ENCODE assay signal across 8 mouse cellular contexts in genomic region chr2:164520782-164521181, GRCm38 (mm10). TPM values are rescaled to one million over a fixed set of nuclear protein-coding genes. Genes with fewer than 3 reads are reported as not detected.
DNase-seq lines count a peak whose midpoint lies in the region; ATAC-seq and TF ChIP-seq lines count a peak whose summit lies in the region.

No protein-coding gene starts in this region.

- H3K4me1 ChIP-seq in bone marrow, adult 2 months (ENCODE audit: control insufficient read depth, insufficient read depth, low read length): peaks cover 9% of the 10 kb centered on the region; the same call in 1 of the 2 replicates
- 0 out of 2 replicates have a peak, but pooled peaks cover 3% of the 10 kb centered on the region for H3K4me1 ChIP-seq in liver, embryonic 13.5 days (replicated peaks)

- no peak overlapping the region for H3K4me3 ChIP-seq in bone marrow, adult 2 months (replicated peaks; ENCODE audit: control insufficient read depth, low read depth, low read length)
- H3K4me3 ChIP-seq in liver, embryonic 13.5 days (replicated peaks): no peak overlapping the region

- intact Hi-C loops in heart, postnatal 36 days (cut with DNase I): no loop called here

- H3K4me2 ChIP-seq in liver, embryonic 13.5 days: no peak overlapping the region

- no peak for TF ChIP-seq POLR2A in bone marrow, adult 2 months (IDR thresholded peaks at IDR 0.05; ENCODE audit: borderline replicate concordance, control insufficient read depth, low read depth, low read length)

- peak overlapping the region; percentile 30; the same call in 1 of the 2 replicates for H3K27ac ChIP-seq in bone marrow, adult 2 months (ENCODE audit: control insufficient read depth, insufficient read depth, low read depth, low read length, poor library complexity)
- no peak overlapping the region for H3K27ac ChIP-seq in liver, embryonic 13.5 days

- no peak overlapping the region for H3K9ac ChIP-seq in liver, embryonic 13.5 days

- peak; percentile 89 for TF ChIP-seq CTCF in bone marrow, adult 2 months (IDR thresholded peaks at IDR 0.05; ENCODE audit: control insufficient read depth, insufficient read depth, low read length)

- H3K27me3 ChIP-seq in liver, embryonic 13.5 days: peaks cover 16% of the 10 kb centered on the region; the same call in 1 of the 2 replicates

- no peaks in the 10 kb centered on the region for H3K9me3 ChIP-seq in liver, embryonic 13.5 days (replicated peaks)

- no peaks in the 10 kb centered on the region for H3K36me3 ChIP-seq in liver, embryonic 13.5 days

- DNase-seq in cerebellum, adult 9-10 months: peak; percentile 20
- DNase-seq in 3T3-L1 (ENCODE audit: low read depth, low spot score): peak; percentile 89
- DNase-seq in heart, postnatal 36 days: peak; percentile 49 to 57
- DNase-seq in liver, embryonic 13.5 days: peak; percentile 13
- peak; percentile 27 for DNase-seq in retina, embryonic 14.5 days (ENCODE audit: low spot score)
- DNase-seq in ovary, postnatal 14 days (ENCODE audit: low spot score): no peak

- ATAC-seq in cerebellum, adult (ENCODE audit: insufficient number of reproducible peaks, low FRiP score, low TSS enrichment): no peak
- ATAC-seq in liver, embryonic 13.5 days (ENCODE audit: low read depth): 0 out of 2 replicates have a peak, but pooled peaks have one; percentile 18

- WGBS in bone marrow, adult 2 months: 4% methylated on average over 3 of the region's 3 CpGs
- 4% methylated on average over 3 of the region's 3 CpGs for WGBS in liver, embryonic 13.5 days (ENCODE audit: insufficient replicate concordance)

RNA-seq across cellular contexts. Expression of gene Pigt, which starts 23.5 kb away (rescaled TPM):
- polyA plus RNA-seq in bone marrow, adult 2 months (2011; ENCODE audit: insufficient read depth, insufficient read length, low replicate concordance, missing spikeins): 27.8 and 39.1 TPM in 2 replicates
- total RNA-seq in heart, postnatal 36 days (2021): 10 to 100 TPM; 34.2 to 35.6 TPM
- 22.3 and 23.8 TPM in 2 replicates for polyA plus RNA-seq in liver, embryonic 13.5 days (2015; fragmentation: Nextera tagmentation; extraction: Ambion mirVana)

RNA-seq across cellular contexts. Expression of gene Dbndd2, which starts 34.9 kb away (rescaled TPM):
- 7.5 and 8.1 TPM in 2 replicates for polyA plus RNA-seq in bone marrow, adult 2 months (2011; ENCODE audit: insufficient read depth, insufficient read length, low replicate concordance, missing spikeins)
- total RNA-seq in heart, postnatal 36 days (2021): 10 to 100 TPM; 14.3 to 15.8 TPM
- polyA plus RNA-seq in liver, embryonic 13.5 days (2015; fragmentation: Nextera tagmentation; extraction: Ambion mirVana): 0.79 and 1.9 TPM in 2 replicates

RNA-seq across cellular contexts. Expression of gene Wfdc2, which starts 41.4 kb away (rescaled TPM):
- polyA plus RNA-seq in bone marrow, adult 2 months (2011; ENCODE audit: insufficient read depth, insufficient read length, low replicate concordance, missing spikeins): 2.8 TPM in 1 of 2 replicates, not detected in the other
- total RNA-seq in heart, postnatal 36 days (2021): 1 to 10 TPM; 1.0 to 1.2 TPM
- 1.2 and 1.9 TPM in 2 replicates for polyA plus RNA-seq in liver, embryonic 13.5 days (2015; fragmentation: Nextera tagmentation; extraction: Ambion mirVana)

RNA-seq across cellular contexts. Expression of gene Trp53tg5, which starts 47.3 kb away (rescaled TPM):
- not detected in 2 replicates for polyA plus RNA-seq in bone marrow, adult 2 months (2011; ENCODE audit: insufficient read depth, insufficient read length, low replicate concordance, missing spikeins)
- not detected for total RNA-seq in heart, postnatal 36 days (2021)
- polyA plus RNA-seq in liver, embryonic 13.5 days (2015; fragmentation: Nextera tagmentation; extraction: Ambion mirVana): not detected in 2 replicates

RNA-seq across cellular contexts. Expression of gene Spint3, which starts 52.5 kb away (rescaled TPM):
- polyA plus RNA-seq in bone marrow, adult 2 months (2011; ENCODE audit: insufficient read depth, insufficient read length, low replicate concordance, missing spikeins): not detected in 2 replicates
- not detected for total RNA-seq in heart, postnatal 36 days (2021)
- polyA plus RNA-seq in liver, embryonic 13.5 days (2015; fragmentation: Nextera tagmentation; extraction: Ambion mirVana): not detected in 2 replicates
